Mouse (Mus musculus) testis, postnatal 14 days (tissue): ENCODE measurements around the gene Epo.

Experiments
- DNase-seq: peaks from one replicate; pipeline ENCODE4 v3.0.0; 2021; ENCODE audit warnings: low spot score

Epo gene

DNA sequence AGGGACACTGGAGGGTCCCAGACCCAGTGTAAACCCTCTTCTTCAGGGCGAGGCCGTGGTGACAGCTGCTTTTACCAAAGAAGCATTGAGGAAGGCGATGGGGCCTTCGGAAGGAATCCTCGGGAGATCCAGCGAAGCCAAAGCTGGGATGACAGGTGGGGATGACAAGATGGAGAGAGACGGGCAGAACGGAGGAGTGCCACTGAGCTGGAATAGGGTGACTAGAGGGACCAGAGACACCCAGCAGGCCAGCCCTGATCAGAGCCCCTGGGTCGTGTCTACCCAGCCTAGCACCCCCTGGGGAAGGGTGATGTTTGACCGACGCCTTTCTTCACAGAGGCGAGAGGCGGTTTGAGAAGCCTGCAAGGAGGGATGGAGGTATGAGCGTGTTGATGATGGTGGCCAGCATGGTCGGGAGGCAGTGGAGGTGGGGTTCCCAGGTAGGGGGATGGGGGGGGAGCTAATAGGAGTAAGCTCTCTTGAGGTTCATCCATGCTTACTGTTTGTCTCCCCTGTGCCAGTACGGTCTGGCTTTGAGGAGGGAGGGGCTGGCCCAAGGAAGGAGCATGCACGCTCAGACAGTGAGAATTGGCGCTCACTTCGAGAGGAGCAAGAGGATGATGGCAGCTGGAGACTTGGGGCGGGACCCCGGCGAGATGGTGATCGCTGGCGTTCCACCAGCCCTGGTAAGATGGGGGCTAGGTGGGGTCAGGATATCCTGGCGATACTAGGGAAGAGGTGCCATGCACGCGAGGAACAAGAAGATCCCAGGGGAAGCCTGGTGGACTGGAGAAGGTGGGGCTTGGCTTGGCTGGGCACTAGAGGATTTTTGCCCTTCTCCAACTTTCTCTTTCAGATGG lies 13.1 kb downstream of the Epo start:
- DNase-seq: no peak

GRCm38 (mm10) chr5:137518436-137518835 lies 14.6 kb downstream of the Epo start, which contains the start of gene Gigyf1:
Gigyf1 (plus strand) TSS chr5:137518548.
- DNase-seq: no peak

DNA sequence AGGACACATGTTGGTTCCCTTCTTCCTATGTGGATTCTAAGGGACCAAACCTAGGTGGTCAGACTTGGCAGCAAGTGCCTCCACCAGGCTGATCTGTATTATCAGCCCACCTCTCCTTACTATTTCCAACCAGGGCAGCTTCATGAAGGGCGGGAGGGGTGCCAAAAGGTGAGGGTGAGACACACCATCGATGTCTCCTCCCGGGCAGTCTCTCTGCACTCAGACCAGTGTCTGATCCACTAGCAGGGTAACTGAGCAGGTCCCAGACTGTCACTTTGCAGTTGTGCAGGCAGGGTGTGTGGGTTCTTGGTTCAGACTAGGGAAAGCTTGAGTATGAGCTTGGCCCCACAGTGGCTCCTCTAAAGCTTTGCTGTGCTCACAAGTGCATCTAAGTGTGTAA lies 18.2 kb downstream of the Epo start:
- no peak for DNase-seq

GRCm38 (mm10) chr5:137513951-137514721 lies 18.9 kb downstream of the Epo start:
- no peak for DNase-seq

GRCm38 (mm10) chr5:137512847-137513794 lies 19.9 kb downstream of the Epo start:
- no peak for DNase-seq

DNA sequence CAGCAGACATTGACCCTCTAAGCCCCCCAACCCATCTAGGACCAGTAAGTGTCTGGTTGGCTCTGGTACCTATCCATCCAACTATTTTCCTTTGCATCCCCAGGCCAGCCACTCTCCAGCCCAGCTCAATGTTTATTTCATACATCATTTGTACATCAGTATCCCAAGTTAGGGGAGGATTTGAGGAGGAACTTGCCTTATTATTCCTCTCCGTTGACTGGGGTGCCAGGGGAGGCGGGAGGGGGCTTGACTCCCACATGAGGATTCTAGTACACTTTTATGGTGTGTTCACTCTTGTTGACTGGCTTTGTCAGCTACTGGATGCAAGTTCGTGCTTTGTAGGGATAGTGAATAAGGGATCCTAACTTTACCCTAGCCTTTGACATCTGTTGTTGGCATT lies 21.3 kb downstream of the Epo start:
- DNase-seq: no peak

- DNase-seq: no peak
Observed at GRCm38 (mm10) chr5:137510573-137511390, 22.3 kb downstream of the Epo start.

- peak; percentile 80 for DNase-seq
Observed at GRCm38 (mm10) chr5:137510014-137510501, 23.0 kb downstream of the Epo start.

- DNase-seq: no peak
Observed at GRCm38 (mm10) chr5:137504041-137504440, 29.0 kb downstream of the Epo start.

DNA sequence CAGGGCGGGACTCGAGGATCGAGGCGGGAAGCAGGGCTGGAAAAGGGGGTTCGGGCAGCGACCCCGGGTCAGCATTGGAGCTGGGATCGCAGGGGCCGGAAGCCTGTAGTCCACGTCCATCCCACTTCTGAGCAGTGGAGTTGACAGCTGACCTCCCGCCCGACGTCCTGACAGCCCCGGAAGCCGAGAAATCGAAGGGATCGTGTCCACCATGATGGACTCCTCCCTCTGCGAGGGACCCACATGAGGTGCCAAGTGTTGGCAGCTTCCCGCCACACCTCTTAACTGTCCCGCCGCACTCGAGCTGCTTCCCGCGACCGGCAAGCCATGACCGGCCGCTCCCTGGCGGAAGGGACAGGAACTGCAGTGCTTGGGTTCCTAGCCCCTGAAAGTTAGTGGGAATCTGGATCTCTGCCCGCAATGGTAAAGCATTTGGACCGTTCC lies 30.4 kb downstream of the Epo start:
- no peak for DNase-seq

GRCm38 (mm10) chr5:137501709-137502666 lies 31.1 kb downstream of the Epo start, which contains the start of gene Pop7:
Pop7 (minus strand) TSS chr5:137502518.
- DNase-seq: peak; percentile 100

- no peak for DNase-seq
Observed at GRCm38 (mm10) chr5:137500186-137500585, 32.9 kb downstream of the Epo start.

- no peak for DNase-seq
Observed at GRCm38 (mm10) chr5:137493831-137494230, 39.2 kb downstream of the Epo start.

DNA sequence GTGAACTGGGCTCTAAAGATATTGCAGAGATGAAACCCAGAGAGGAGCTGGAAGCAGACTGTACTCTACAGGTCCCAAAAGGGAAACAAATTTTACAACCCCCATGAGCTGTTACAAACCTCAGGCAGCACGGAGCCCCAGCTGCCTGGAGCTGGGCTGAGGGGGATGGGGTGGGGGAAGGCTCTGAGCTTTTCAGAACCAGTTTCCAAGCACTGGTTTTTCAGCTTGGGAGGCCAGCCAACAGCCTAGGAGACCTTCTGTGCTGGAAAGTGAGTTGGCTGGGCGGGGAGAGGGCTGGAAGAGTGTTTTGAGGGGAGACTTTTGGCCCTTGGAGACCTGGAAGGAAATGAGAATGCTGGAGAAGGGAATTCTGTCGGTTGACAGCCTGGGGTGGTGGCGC lies 41.5 kb downstream of the Epo start:
- DNase-seq: peak; percentile 37

- no peak for DNase-seq
Observed at GRCm38 (mm10) chr5:137487616-137488015, 45.4 kb downstream of the Epo start.

- no peak for DNase-seq
Observed at GRCm38 (mm10) chr5:137485851-137486155, 47.2 kb downstream of the Epo start.

DNA sequence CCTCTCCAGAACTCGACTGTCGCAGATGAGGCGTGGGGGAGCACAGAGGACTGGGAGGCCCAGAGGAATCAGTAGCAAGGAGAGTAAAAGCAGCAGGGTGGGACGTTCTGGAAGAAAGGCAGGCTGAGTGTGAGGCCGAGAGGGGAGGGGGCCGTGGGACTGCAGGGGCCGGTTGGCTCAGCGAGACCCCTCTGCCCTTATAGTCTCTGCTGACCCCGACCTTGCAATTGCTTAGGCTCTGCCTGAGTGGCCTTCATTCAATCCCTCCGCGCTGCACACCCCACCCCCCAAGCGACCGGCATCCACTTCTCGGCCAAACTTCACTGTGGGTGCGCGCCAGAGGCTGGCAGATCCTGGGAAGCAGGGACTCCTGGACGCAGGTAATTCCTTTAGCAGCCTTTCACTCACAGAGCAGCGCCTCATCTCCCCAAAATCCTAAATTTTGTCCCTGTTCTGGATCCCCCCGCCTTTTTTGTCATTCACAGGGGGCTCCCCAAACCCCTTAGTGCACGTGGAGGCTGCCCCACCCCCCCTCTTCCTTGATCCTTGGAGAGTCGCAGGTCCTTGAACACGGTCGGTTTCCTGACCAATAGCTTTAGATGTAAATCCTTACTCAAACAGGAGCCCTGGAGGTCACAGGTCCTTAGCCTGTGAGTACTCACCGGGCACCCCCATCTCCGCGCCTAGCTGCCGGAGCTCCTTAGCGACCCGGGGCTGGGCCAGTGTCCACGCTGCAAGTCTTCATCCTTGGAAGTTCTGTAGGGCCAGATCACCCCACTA lies 47.8 kb downstream of the Epo start:
- no peak for DNase-seq

- DNase-seq: peak; percentile 31
Observed at GRCm38 (mm10) chr5:137481897-137482296, 51.1 kb downstream of the Epo start.

DNA sequence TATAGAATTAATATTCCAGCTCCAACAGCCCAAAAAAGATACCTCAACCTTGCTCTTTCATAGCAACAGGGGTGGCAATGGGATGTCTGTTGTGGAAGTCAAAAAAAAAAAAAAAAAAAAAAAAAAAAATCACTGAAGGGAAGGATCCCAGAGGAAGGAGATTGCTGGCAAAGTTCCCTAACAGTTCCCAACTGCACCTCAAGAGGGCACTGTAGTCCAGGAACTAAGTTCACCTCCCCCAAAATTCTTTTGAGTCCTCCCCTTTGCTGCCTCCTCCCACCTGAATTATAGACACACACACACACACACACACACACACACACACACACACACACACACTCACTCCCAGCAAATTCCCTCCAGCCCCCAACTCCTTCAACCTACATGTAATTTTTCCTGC lies 51.9 kb downstream of the Epo start:
- DNase-seq: peak; percentile 53
